Mouse (Mus musculus) MEL (cell line): ENCODE results near the gene Erbb4. TPM values are rescaled to one million over a fixed set of nuclear protein-coding genes. Genes with fewer than 3 reads are reported as not detected.

Experiments used
- DNase-seq: peaks from one replicate; pipeline ENCODE4 v3.0.0; 2011; ENCODE audit warnings: low read depth, low spot score
- H3K27ac ChIP-seq: 2 replicates; pipeline ENCODE4 v1.5.1; 2012; ENCODE audit warnings: low read depth, mild to moderate bottlenecking, control low read depth, low read length, moderate library complexity; ENCODE audit not compliant: control insufficient read depth
- H3K27me3 ChIP-seq, 2 experiments: fragments of 150-350 bp in 1 of 2; sonication (generic) in 1 of 2; 2 replicates each; pipeline ENCODE4 v1.6.1; 2012; ENCODE audit warnings: low read length in 2 of 2, mild to moderate bottlenecking in 2 of 2, improper control_type of control experiment in 1 of 2, moderate library complexity in 1 of 2; ENCODE audit not compliant: insufficient read depth in 2 of 2, control insufficient read depth in 1 of 2
- H3K36me3 ChIP-seq, 2 experiments: 2 replicates each; pipeline ENCODE4 v1.6.1; 2012 to 2014; ENCODE audit warnings: low read length in 2 of 2, improper control_type of control experiment in 1 of 2, inconsistent platforms in 1 of 2, mild to moderate bottlenecking in 1 of 2; ENCODE audit not compliant: insufficient read depth in 2 of 2, control insufficient read depth in 1 of 2
- H3K4me1 ChIP-seq, 2 experiments: fragments of 150-350 bp in 1 of 2; sonication (generic) in 1 of 2; 2 replicates each; pipeline ENCODE4 v1.6.1; 2012; ENCODE audit warnings: low read length in 2 of 2, improper control_type of control experiment in 1 of 2, mild to moderate bottlenecking in 1 of 2; ENCODE audit not compliant: insufficient read depth in 2 of 2, control insufficient read depth in 1 of 2
- H3K4me3 ChIP-seq, 2 experiments: fragments of 150-350 bp in 1 of 2; sonication (generic) in 1 of 2; 2 replicates each; pipeline ENCODE4 v1.5.1; 2012; ENCODE audit warnings: low read depth in 2 of 2, low read length in 2 of 2, mild to moderate bottlenecking in 2 of 2, moderate library complexity in 2 of 2, control low read depth in 1 of 2, improper control_type of control experiment in 1 of 2; ENCODE audit not compliant: control insufficient read depth in 1 of 2, insufficient read depth in 1 of 2
- H3K79me2 ChIP-seq: 2 replicates; pipeline ENCODE4 v1.6.1; 2012; ENCODE audit warnings: mild to moderate bottlenecking, low read length, moderate library complexity; ENCODE audit not compliant: control insufficient read depth, poor library complexity, insufficient read depth
- H3K9ac ChIP-seq: 2 replicates; pipeline ENCODE4 v1.6.1; 2012; ENCODE audit warnings: low read depth, mild to moderate bottlenecking, control low read depth, low read length, moderate library complexity; ENCODE audit not compliant: control insufficient read depth, poor library complexity, severe bottlenecking
- H3K9me3 ChIP-seq: fragments of 150-350 bp; sonication (generic); replicated peaks from 2 replicates; pipeline ENCODE4 v1.6.1; 2012; ENCODE audit warnings: mild to moderate bottlenecking, low read length, improper control_type of control experiment, moderate library complexity; ENCODE audit not compliant: insufficient read depth
- CTCF ChIP-seq, 3 experiments: IDR thresholded peaks in 2 of 3; conservative IDR thresholded peaks in 1 of 3; 2 replicates each; pipeline ENCODE4 v1.5.1; 2011 to 2012; ENCODE audit warnings: low read length in 3 of 3, low read depth in 2 of 3, mild to moderate bottlenecking in 2 of 3, improper control_type of control experiment in 1 of 3, inconsistent platforms in 1 of 3, mixed read lengths in 1 of 3, moderate library complexity in 1 of 3; ENCODE audit not compliant: control insufficient read depth in 1 of 3, insufficient read depth in 1 of 3, poor library complexity in 1 of 3, severe bottlenecking in 1 of 3
- E2F4 ChIP-seq: IDR thresholded peaks from 2 replicates; pipeline ENCODE4 v1.6.1; 2011; ENCODE audit warnings: low read depth, low read length, improper control_type of control experiment, borderline replicate concordance
- ETS1 ChIP-seq: IDR thresholded peaks from 2 replicates; pipeline ENCODE4 v1.6.1; 2012; ENCODE audit warnings: low read depth, mild to moderate bottlenecking, inconsistent platforms, low read length, improper control_type of control experiment, moderate library complexity
- GABPA ChIP-seq: IDR thresholded peaks from 2 replicates; pipeline ENCODE4 v1.6.1; 2012; ENCODE audit warnings: low read depth, mild to moderate bottlenecking, inconsistent platforms, low read length, improper control_type of control experiment, moderate library complexity
- GATA1 ChIP-seq: IDR thresholded peaks from 2 replicates; pipeline ENCODE4 v1.6.1; 2011; ENCODE audit warnings: low read depth, low read length, improper control_type of control experiment
- HCFC1 ChIP-seq: IDR thresholded peaks from 2 replicates; pipeline ENCODE4 v1.6.1; 2012; ENCODE audit warnings: low read depth, mild to moderate bottlenecking, inconsistent platforms, low read length, improper control_type of control experiment, moderate library complexity
- JUND ChIP-seq: IDR thresholded peaks from 2 replicates; pipeline ENCODE4 v1.6.1; 2011; ENCODE audit warnings: low read depth, mild to moderate bottlenecking, improper control_type of control experiment, low read length
- KAT2A ChIP-seq: conservative IDR thresholded peaks from 2 replicates; pipeline ENCODE4 v1.6.1; 2012; ENCODE audit warnings: low read depth, low read length, improper control_type of control experiment, inconsistent platforms
- MAFK ChIP-seq: IDR thresholded peaks from 2 replicates; pipeline ENCODE4 v1.6.1; 2011; ENCODE audit warnings: low read depth, mild to moderate bottlenecking, low read length, improper control_type of control experiment, borderline replicate concordance
- MAX ChIP-seq: IDR thresholded peaks from 2 replicates; pipeline ENCODE4 v1.6.1; 2011; ENCODE audit warnings: low read length, improper control_type of control experiment
- MEF2A ChIP-seq: IDR thresholded peaks from 2 replicates; pipeline ENCODE4 v1.6.1; 2014; ENCODE audit warnings: low read depth, mild to moderate bottlenecking, inconsistent platforms, low read length, improper control_type of control experiment; ENCODE audit not compliant: poor library complexity, insufficient replicate concordance, severe bottlenecking; ENCODE audit errors: extremely low read depth
- MYC ChIP-seq: IDR thresholded peaks from 2 replicates; pipeline ENCODE4 v1.6.1; 2011; ENCODE audit warnings: low read depth, mild to moderate bottlenecking, low read length, improper control_type of control experiment, moderate library complexity
- NRF1 ChIP-seq: IDR thresholded peaks from 2 replicates; pipeline ENCODE4 v1.6.1; 2014; ENCODE audit warnings: low read depth, mild to moderate bottlenecking, inconsistent platforms, low read length, improper control_type of control experiment, moderate library complexity; ENCODE audit not compliant: poor library complexity, insufficient read depth, severe bottlenecking
- POLR2AphosphoS5 ChIP-seq: IDR thresholded peaks from 2 replicates; pipeline ENCODE4 v1.6.1; 2012; ENCODE audit warnings: low read depth, borderline replicate concordance, mild to moderate bottlenecking, inconsistent platforms, low read length, moderate library complexity, mixed read lengths
- RCOR1 ChIP-seq: IDR thresholded peaks from 2 replicates; pipeline ENCODE4 v1.6.1; 2012; ENCODE audit warnings: low read depth, mild to moderate bottlenecking, inconsistent platforms, low read length, improper control_type of control experiment
- SMC3 ChIP-seq: IDR thresholded peaks from 2 replicates; pipeline ENCODE4 v1.6.1; 2011; ENCODE audit warnings: low read depth, low read length, improper control_type of control experiment
- TAL1 ChIP-seq: IDR thresholded peaks from 2 replicates; pipeline ENCODE4 v1.6.1; 2012; ENCODE audit warnings: mild to moderate bottlenecking, inconsistent platforms, low read length, moderate library complexity, mixed read lengths
- TBP ChIP-seq: IDR thresholded peaks from 2 replicates; pipeline ENCODE4 v1.8.0; 2011; ENCODE audit warnings: low read depth, low read length, improper control_type of control experiment
- TCF12 ChIP-seq: IDR thresholded peaks from 2 replicates; pipeline ENCODE4 v1.6.1; 2014; ENCODE audit warnings: low read depth, mild to moderate bottlenecking, inconsistent platforms, low read length, improper control_type of control experiment, moderate library complexity
- UBTF ChIP-seq: IDR thresholded peaks from 2 replicates; pipeline ENCODE4 v1.6.1; 2012; ENCODE audit warnings: low read depth, mild to moderate bottlenecking, inconsistent platforms, low read length, improper control_type of control experiment, moderate library complexity, borderline replicate concordance; ENCODE audit not compliant: insufficient read depth
- USF2 ChIP-seq, 2 experiments: IDR thresholded peaks; 2 replicates each; pipeline ENCODE4 v1.6.1; 2011 to 2012; ENCODE audit warnings: improper control_type of control experiment in 2 of 2, low read length in 2 of 2, borderline replicate concordance in 1 of 2, inconsistent platforms in 1 of 2, low read depth in 1 of 2, mild to moderate bottlenecking in 1 of 2; ENCODE audit not compliant: insufficient read depth in 1 of 2
- ZC3H11A ChIP-seq: IDR thresholded peaks from 2 replicates; pipeline ENCODE4 v1.6.1; 2012; ENCODE audit warnings: low read depth, mild to moderate bottlenecking, inconsistent platforms, low read length, improper control_type of control experiment
- ZKSCAN1 ChIP-seq: IDR thresholded peaks from 2 replicates; pipeline ENCODE4 v1.6.1; 2012; ENCODE audit warnings: low read depth, mild to moderate bottlenecking, inconsistent platforms, low read length, improper control_type of control experiment, moderate library complexity
- ZNF384 ChIP-seq: IDR thresholded peaks from 2 replicates; pipeline ENCODE4 v1.6.1; 2012; ENCODE audit warnings: low read depth, mild to moderate bottlenecking, inconsistent platforms, low read length, improper control_type of control experiment
- polyA plus RNA-seq, 2 experiments: library from polyadenylated mRNA; stranded (reverse) in 1 of 2; unstranded in 1 of 2; fragments of >175 nt in 1 of 2; fragments of >200 nt in 1 of 2; gene quantifications; 2 replicates each; pipeline versions ENCODE4 v1.2.1 to v1.2.4; 2012; ENCODE audit warnings: low replicate concordance in 2 of 2, low read depth in 1 of 2; ENCODE audit not compliant: insufficient read length in 2 of 2, insufficient read depth in 1 of 2, missing spikeins in 1 of 2
- total RNA-seq: library from RNA; depleted of rRNA; stranded (reverse); fragments of 300-350 nt; gene quantifications from 2 replicates; pipeline ENCODE4 v1.2.3, GENCODE M21; 2012

Gene Erbb4
- total and polyA plus RNA-seq, 3 experiments: not detected

DNA sequence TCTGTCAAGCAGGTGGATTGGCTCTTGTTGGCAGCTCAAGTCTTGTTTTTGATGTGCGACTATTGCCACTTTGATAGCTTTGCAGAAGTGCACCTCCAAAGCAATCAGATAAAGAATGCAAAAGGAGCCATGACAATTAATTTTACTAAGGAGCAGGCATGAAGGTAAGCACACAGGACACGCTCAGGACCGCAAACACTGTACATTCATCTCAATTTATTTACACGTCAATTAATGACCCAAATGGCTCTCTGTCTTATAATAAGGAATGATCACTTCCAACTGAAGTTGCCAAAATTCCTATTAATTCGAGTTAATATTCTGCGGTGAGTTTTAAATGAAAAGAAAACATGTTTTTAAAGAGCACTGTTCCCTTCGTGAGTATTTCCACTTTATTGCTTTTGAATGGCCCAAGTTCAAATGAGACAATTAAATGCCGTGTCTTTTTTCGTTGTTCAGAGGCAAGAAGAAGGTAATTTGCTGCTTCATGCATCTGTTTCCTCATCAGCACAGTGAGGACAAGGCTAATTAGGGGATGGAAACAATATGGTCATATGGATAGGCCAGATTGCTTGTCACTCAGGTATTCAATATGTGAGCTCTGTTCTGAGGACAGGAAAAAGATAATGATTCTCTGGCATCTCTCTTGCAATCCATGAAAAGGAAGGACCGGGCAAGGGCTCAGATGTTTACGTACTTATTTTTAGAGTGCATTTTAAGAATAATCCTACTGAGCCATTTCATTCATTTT lies 61.5 kb downstream of the Erbb4 start:
- Histone ChIP-seq H3K9ac (no peak overlapping the region), H3K4me3 (no peak overlapping the region), H3K9me3 (no peaks in the 10 kb centered on the region), H3K36me3 (no peaks in the 10 kb centered on the region), H3K27ac (no peak overlapping the region), H3K79me2 (no peaks in the 10 kb centered on the region)
- no peak for DNase-seq
- TF ChIP-seq ETS1 (no peak), CTCF (IDR thresholded peaks at IDR 0.05 in 2 of 3, conservative IDR thresholded peaks at IDR 0.05 in 1 of 3; ENCODE audit: control insufficient read depth in 1 of 3, insufficient read depth in 1 of 3, low read depth in 2 of 3, low read length in 3 of 3, poor library complexity in 1 of 3, severe bottlenecking in 1 of 3) (no peak), TAL1 (no peak), E2F4 (no peak), TBP (no peak), ZKSCAN1 (no peak), TCF12 (no peak), JUND (no peak), POLR2AphosphoS5 (no peak), GABPA (no peak), USF2 (IDR thresholded peaks at IDR 0.05; ENCODE audit: borderline replicate concordance in 1 of 2, insufficient read depth in 1 of 2, low read depth in 1 of 2, low read length in 2 of 2) (no peak), MAX (no peak), ZNF384 (no peak), MYC (no peak), RCOR1 (no peak)
- TF ChIP-seq, all 39 proteins: peak for 0
- Histone ChIP-seq H3K27me3 (no peaks in the 10 kb centered on the region), H3K4me1 (no peaks in the 10 kb centered on the region)

DNA sequence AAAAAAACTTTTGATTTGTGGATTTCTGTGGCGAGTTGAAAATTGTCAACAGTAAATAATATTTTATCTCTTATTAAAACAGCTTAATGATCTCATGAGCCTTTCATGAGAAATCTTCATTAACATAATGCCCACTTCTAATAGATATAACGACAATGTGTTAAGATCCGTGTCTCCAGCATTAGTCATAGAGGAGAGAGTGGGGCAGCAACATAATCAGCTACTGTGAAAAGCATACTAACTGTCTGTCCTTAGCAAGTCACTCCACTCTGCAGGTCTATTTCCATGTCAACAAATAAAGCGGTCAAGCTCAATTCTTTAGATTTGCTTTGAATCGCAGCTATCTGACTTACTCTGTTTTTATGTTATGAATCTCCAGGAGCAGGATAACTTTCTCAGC lies 80.0 kb downstream of the Erbb4 start:
- H3K4me1 ChIP-seq: no peaks in the 10 kb centered on the region
- no peaks in the 10 kb centered on the region for H3K36me3 ChIP-seq
- no peak for DNase-seq
- TF ChIP-seq MEF2A: no peak
- no peak for TF ChIP-seq NRF1
- no peak for TF ChIP-seq KAT2A
- no peak for TF ChIP-seq USF2 (IDR thresholded peaks at IDR 0.05; ENCODE audit: borderline replicate concordance in 1 of 2, insufficient read depth in 1 of 2, low read depth in 1 of 2, low read length in 2 of 2)
- no peak for TF ChIP-seq ETS1
- no peak for TF ChIP-seq MAFK
- TF ChIP-seq ZC3H11A: no peak
- no peak for TF ChIP-seq HCFC1
- no peak for TF ChIP-seq UBTF
- TF ChIP-seq GATA1: no peak
- TF ChIP-seq SMC3: no peak
- no peak overlapping the region for H3K27ac ChIP-seq
- no peaks in the 10 kb centered on the region for H3K9me3 ChIP-seq
- H3K79me2 ChIP-seq: no peaks in the 10 kb centered on the region
- H3K4me3 ChIP-seq: no peak overlapping the region
- H3K27me3 ChIP-seq: no peaks in the 10 kb centered on the region
- no peak overlapping the region for H3K9ac ChIP-seq
